Mouse (Mus musculus) heart, postnatal 36 days (tissue): ENCODE results near the gene Mcpt8. TPM values are rescaled to one million over a fixed set of nuclear protein-coding genes. Genes with fewer than 3 reads are reported as not detected.
"Not testable (repeated sequence)": the region's sequence is repeated elsewhere in the genome, so short reads cannot be mapped to it uniquely, and the experiment has no call there.

Source experiments
- DNase-seq, 2 experiments: peaks; one replicate each; pipeline ENCODE4 v3.0.0; 2021 to 2022
- intact Hi-C: fragments of 180-260 bp; cut with DNase I; formaldehyde crosslinking; loops from one replicate; pipeline ENCODE4 v1.15.1; 2025
- total RNA-seq, 2 experiments: library from RNA; stranded (reverse); gene quantifications; 2 replicates each; pipeline ENCODE4 v1.2.3; 2021

Gene Mcpt8
- total RNA-seq: not detected

DNA sequence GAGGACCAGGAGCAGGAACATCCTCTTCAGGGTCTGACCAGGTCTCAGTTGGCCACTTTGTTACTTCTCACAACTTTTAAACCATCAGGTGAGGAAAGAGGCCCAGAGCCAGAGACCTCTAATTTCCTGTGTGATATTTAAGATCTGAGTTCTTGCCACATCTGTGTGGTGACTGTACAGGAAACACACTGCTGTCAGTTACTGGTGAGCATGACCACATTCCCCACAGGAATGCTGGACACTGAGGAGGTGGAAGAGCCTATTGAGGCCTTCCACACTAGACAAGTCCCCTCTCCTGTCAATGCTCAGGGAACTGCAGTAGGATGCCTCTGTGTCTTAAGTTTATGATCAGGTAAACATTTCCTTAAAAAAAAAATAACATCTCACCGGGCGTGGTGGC is at the start of gene Mcpt8:
Gene Mcpt8, minus strand, starts transcription at position 107 of the 400 bp plus-strand sequence.
- intact Hi-C loops: no loop called here
- DNase-seq: no peak

GRCm38 (mm10) chr14:56133675-56134074 is 48.6 kb upstream of the Mcpt8 start:
- DNase-seq, intact Hi-C loops: not testable (repeated sequence)

- intact Hi-C loops, DNase-seq: not testable (repeated sequence)
These were observed 47.4 kb upstream of the Mcpt8 start, which contains the start of gene Gzmd for GRCm38 (mm10) chr14:56132508-56132907. Gzmd (minus strand) TSS chr14:56132608.

- no peak for DNase-seq
- intact Hi-C loops: no loop called here
These were observed 43.3 kb upstream of the Mcpt8 start for GRCm38 (mm10) chr14:56128341-56128740.

- no peak for DNase-seq
These were observed 38.4 kb upstream of the Mcpt8 start for GRCm38 (mm10) chr14:56123516-56123915.

GRCm38 (mm10) chr14:56120525-56120924 is 35.5 kb upstream of the Mcpt8 start, which contains the start of gene Gzme:
Gzme (minus strand) TSS chr14:56120625.
- intact Hi-C loops: no loop called here
- no peak for DNase-seq

More at GRCm38 (mm10) chr14:56123516-56123915, 38.4 kb upstream of the Mcpt8 start:
- intact Hi-C loops: no loop called here

- DNase-seq, intact Hi-C loops: not testable (repeated sequence)
These were observed 30.6 kb upstream of the Mcpt8 start for GRCm38 (mm10) chr14:56115531-56116310.

- intact Hi-C loops: no loop called here
- no peak for DNase-seq
These were observed 20.5 kb upstream of the Mcpt8 start for GRCm38 (mm10) chr14:56105447-56106180.

DNA sequence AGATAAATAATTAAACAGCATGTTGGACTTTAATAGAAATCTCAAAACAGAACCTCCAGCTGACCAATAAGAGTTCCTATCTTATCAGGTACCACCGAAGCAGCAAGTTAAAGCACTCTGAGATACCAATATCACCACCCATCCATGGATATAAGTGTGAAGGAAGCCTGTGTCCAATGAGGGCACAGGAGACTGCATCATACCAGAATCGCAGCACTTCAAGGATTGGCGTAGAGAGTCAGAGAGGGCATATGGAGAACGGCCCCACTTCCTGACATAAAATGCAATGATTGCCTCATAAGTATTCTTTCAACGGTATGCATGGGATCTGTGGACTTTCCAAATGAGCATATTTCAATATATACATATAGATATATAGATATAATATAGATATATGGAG is 19.9 kb upstream of the Mcpt8 start:
- no peak for DNase-seq
- intact Hi-C loops: no loop called here

GRCm38 (mm10) chr14:56103452-56103851 is 18.4 kb upstream of the Mcpt8 start:
- intact Hi-C loops: no loop called here
- no peak for DNase-seq

DNA sequence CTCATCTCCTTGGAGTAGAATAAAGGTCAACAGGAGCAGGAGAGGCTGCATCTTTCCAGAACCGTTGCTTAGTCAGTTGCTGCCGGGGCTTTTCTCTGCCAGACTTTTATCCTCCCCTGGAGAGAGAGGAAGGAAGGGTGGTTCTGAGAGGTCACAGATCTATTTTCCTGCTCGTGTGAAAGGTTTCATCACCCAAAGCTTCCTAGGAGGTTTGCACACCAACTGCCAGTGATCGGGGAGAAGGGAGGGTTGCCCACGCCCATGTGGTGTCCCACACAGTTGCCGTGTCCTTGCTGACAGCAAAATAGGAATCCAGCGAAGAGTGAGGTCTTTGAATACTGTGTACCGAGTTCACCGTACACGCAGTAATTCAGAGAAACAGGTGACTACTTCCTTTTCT is 17.3 kb upstream of the Mcpt8 start, which contains the start of gene Ctsg:
Gene Ctsg, minus strand, starts transcription at position 189 of the 400 bp plus-strand sequence.
- DNase-seq: no peak
- intact Hi-C loops: no loop called here

DNA sequence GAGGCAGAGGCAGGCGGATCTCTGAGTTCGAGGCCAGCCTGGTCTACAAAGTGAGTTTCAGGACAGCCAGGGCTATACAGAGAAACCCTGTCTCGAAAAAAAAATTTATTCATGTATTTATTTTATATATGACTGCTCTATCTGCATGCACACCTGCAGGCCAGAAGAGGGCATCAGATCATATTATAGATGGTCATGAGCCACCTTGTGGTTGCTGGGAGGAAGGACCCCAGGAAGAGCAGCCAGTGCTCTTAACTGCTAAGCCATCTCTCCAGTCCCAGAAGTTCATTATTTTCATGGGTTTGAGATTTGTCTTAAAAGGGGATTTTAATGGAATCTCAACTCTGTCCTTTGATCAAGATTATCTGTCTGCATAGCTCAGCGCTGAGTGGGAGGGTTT is 13.9 kb upstream of the Mcpt8 start:
- DNase-seq: no peak
- intact Hi-C loops: no loop called here

DNA sequence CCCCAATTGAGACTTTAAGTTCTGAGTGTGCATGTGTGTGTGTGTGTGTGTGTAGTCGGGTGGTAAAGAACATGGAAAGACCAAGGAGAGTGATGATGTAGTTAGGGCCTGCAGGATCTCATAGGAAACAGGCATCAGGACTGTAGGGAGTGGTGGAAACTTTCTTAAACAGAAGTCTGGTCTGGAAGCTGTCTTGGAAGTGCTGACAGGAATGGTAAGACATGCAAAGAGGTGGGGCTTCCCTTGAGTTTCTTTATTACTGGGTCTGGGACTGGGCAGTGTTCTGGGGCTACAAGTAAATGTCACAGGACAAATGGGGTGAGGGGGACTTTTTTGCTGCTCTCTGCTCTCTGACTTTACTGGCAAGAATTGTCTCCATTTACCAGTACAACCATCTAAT is 12.5 kb upstream of the Mcpt8 start:
- DNase-seq: no peak
- intact Hi-C loops: no loop called here

GRCm38 (mm10) chr14:56093353-56093752 is 8.3 kb upstream of the Mcpt8 start:
- intact Hi-C loops: no loop called here
- no peak for DNase-seq

DNA sequence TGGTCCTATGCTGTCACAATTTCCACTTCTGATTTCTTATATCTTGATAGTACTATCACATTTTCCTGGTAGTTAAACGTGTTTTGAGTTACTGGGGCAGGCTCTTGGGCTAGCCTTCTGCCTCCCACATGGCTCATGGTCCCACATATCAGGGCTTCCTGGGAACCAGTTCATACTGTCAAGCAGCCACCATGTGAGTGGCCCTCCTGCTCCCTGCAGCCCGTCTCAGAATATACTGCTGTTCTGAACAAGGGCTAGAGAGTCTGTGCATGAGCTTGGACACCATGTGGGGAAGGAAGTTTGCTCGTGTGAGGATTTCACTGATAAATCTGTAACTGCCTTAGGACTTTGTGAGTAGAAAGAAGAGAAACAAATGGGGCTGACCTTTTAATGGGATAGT is 1.6 kb upstream of the Mcpt8 start:
- intact Hi-C loops: no loop called here
- no peak for DNase-seq

- intact Hi-C loops: no loop called here
- no peak for DNase-seq
These were observed 3.1 kb downstream of the Mcpt8 start for GRCm38 (mm10) chr14:56082016-56082415.

GRCm38 (mm10) chr14:56062213-56062612 is 22.9 kb downstream of the Mcpt8 start, which contains the start of gene Mcpt4:
Mcpt4 (minus strand) TSS chr14:56062313.
- DNase-seq, intact Hi-C loops: not testable (repeated sequence)

DNA sequence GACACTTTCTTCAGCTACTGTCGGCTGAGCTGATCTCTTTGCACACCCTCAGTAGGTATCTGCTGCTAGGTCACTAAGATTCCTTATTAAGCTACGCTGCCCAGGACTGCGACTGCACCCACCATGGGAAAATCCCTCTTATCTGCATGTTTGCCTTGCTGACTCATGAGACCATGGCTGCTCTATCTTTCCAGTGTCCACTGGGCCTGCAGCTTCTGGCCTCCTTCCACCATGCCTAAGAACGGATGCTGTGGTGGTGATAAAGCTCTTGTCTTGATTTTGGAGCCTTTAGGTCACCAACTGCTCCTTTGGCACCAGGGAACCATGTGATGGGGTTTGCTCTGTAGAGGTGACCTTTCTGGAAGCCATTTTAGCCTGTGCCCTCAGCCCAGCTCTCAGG is 27.4 kb downstream of the Mcpt8 start:
- DNase-seq: no peak
- intact Hi-C loops: no loop called here

DNA sequence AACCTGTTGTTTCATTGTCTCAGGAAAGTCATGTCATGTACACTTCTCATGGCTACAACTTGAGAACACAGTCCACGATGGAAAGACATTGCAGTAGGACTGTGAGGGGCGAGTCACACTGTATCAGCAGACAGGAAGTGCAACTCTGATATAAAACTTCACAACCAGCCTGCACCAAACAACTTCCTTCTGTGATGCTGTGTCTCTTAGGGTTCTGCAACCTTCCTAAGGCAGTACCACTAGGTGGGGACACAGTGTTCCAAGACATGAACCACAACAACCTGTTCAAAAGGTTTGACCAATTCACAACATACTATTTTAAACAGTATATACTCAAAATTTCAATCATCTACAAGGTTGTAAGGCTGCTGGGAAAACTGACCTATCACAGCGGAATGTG is 29.7 kb downstream of the Mcpt8 start:
- intact Hi-C loops: no loop called here
- DNase-seq: no peak

DNA sequence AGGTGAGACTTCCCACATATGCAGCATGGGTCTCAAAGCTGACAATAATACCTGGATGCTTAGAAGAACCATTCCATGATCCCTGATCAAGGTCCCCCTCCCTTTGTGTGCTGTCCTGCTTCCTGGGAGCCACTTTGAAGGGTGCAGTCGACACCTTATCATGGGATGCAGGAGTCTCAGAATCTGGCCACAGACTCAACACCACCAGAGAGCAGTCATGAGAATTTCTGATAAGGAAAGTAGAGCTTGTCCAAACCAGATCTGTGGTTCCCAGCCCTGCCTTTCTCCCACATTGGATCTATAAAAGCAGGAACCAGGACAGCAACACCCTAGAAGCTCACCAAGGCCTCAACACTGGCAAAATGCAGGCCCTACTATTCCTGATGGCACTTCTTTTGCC is 43.3 kb downstream of the Mcpt8 start, which contains the start of gene Mcpt2:
Gene Mcpt2, plus strand, starts transcription at position 250 of the 400 bp plus-strand sequence.
- intact Hi-C loops: not testable (repeated sequence)

GRCm38 (mm10) chr14:56034433-56034832 is 50.6 kb downstream of the Mcpt8 start:
- intact Hi-C loops: no loop called here
- no peak for DNase-seq

More for the DNA sequence above, 43.3 kb downstream of the Mcpt8 start, which contains the start of gene Mcpt2:
- not testable (repeated sequence) for DNase-seq
